Mouse (Mus musculus): ENCODE measurements at regions not wholly inside any gene's neighbourhood (a gene's known extent, or its start where the extent isn't known, plus 50 kb on each side); places are given as distances from the start of the nearest gene placed in this dataset.

DNA sequence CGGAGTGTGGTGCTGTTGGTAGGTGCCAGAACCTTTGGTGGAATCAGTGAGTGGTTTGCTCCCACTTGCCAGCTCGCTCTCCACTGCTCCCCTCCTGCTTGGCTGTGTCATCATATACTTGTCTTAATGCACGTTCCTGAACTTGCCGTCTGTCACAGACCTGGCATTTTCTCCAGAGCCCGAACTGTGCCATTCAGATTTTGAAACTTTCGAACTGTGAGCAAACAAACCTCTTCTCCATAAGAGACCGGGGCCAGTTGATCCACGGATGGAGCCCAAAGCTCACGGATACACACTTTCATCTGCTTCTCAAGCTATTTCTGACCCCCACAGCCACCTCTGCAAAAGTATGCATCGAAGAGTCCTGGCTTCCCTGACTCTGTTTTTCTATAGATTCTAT, 141.0 kb upstream of the Rreb1 start:
- no peak for TF ChIP-seq CTCF (conservative IDR thresholded peaks at IDR 0.05; ENCODE audit: low read length)
- no peak for TF ChIP-seq POU5F1 (IDR thresholded peaks at IDR 0.05; ENCODE audit: borderline replicate concordance, low read length)
- no peak for TF ChIP-seq NANOG (IDR thresholded peaks at IDR 0.05; ENCODE audit: borderline replicate concordance, low read length)
